Mouse (Mus musculus) adrenal gland, adult (tissue): ENCODE data around the gene Klhl28.

ENCODE experiments used
- DNase-seq, 2 experiments: peaks; one replicate each; pipeline ENCODE4 v3.0.0; 2022 to 2023; ENCODE audit warnings: low spot score in 1 of 2; ENCODE audit not compliant: inconsistent age in 2 of 2

Klhl28 gene

DNA sequence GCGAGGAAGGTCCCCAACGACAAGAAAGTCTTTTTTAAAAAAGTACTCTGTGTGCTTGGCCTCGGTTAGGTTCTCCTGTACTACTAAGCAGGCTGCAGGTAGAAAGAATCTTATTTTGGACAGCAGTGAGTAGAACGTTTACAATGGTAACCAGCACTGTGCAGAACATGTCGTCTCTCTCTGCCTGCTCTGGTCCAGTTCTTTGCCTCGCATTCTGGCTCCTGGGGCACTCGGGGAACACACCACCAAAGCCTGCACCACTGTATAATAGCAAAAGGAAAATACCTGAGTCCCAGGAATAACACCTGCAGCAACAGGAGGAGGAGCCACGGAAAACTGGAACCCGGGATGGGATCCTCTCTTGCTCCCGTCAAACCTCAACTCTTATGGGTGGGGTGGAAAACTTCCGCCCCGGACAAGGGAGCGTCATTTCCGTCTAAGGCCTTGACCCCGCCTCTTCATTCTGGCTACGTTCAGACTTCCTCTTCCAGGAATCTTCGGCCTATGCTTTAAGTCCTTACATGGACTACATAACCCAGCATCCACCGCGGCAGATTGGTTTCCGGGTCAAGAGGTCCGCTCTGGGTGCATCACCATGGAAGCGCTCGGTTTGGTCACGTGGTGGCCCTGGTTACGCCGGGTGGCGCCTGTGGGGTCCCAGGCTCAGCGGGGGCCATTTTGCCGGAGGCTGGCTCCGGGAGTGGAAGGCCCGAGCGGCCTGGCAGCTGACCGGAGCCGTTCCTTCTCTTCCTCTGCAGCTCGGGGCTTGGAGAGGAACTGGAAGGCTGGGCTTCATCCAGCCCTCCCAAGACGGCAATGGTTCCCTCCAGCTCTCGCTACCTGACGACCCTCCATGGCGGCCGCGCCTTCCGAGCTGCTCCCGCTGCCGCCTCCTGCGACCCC lies at the start of gene Klhl28, which contains the start of gene Togaram1:
Klhl28 (minus strand) TSS at position 411 of the 903 bp plus-strand sequence.
Togaram1 (plus strand) TSS at position 681 of the 903 bp plus-strand sequence.
- DNase-seq: peak; percentile 99

DNA sequence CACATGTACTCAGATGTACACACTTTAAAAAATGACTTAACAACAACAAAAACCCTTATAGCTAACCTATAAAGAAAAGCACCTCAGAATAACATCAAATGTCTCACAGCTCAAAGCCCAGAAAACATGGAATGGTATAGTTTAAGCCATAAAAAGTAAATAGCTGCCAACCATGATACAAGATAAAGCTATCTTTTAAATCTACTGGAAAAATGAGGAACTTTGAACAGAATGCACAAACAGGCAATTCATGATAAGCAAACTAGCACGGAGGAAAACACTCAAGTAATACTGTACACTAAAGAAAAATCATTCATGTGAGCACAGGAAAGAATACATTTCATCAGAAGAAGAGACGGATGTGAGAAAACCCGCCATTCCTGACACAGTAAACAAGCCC lies 42.4 kb upstream of the Klhl28 start:
- no peak for DNase-seq

DNA sequence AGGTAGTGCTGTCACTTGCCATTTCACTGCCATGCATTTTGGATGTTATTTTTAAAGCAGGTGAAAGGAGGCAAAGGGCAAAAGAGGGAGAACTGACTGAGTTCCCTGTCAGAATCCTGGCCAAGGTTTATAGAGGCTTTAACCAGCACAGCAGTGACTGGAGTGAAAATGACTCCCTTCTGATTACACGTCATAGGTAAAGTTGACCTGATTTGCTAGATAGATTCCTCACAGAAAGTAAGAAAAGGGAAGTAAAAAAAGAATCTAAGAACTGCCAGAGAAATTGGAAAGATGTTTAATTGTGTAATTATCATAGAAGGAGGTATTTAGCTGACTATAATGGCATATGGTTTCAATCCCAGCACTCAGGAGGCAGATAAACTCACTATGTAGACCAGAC lies 12.2 kb upstream of the Klhl28 start:
- DNase-seq: no peak

DNA sequence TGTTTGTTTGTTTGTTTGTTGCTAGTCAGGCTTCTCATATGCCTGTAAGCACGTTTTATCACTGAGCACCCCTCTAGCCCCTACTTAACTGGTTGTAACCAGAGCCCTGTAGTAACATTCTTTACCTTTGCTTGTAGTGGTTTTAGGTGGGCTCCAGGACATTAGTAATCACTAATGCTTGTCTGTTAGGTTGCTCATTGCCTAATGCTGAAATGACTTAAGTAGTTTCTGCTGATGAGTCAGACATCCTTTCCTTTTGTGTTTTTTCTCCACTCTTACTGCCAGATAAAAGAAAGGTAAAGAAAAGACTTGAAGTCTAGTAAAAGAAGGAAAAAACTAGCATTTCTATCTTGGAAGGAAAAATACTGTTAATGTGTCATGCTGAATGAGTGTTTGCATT lies 10.9 kb upstream of the Klhl28 start:
- peak in 1 of 2 experiments; percentile 41 for DNase-seq

DNA sequence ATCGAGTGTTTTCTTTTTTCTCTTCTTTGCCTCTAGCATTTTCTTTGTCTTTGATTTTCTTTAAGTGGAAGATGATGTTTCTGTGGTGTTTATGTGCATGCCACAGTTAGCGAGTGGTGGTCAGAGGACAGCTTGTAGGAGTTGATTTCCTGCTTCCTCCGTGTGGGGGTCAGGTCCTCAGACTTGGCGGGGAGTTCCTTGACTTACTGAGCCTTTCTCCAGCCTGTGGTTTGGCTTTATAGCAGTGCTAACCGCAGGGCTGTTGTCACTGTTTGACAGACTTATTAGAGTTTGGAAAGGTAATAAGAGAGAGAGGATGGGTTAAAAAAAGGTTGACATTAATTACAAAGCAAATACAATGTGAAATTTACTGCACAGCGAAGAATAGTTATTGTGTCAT lies 10.2 kb upstream of the Klhl28 start:
- no peak for DNase-seq

DNA sequence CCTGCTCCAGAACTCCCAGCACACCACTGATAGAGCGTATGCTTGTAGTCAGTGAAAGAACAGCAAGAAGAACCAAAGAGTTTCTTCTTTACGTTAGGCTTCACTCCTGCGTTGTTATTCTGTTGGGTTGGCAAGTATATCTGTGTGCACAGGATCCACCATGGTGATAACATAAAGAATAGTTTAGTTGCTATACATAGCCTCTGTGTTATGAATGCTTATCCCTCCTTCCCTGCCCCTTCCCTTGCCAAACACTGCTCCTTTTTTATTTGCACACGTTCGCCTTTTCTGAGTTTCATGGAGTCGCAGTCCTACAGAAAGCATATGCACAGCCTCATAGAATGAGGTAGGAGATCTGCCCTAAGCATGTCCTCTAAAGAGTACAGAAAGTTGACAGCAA lies 6.7 kb upstream of the Klhl28 start:
- DNase-seq: no peak

DNA sequence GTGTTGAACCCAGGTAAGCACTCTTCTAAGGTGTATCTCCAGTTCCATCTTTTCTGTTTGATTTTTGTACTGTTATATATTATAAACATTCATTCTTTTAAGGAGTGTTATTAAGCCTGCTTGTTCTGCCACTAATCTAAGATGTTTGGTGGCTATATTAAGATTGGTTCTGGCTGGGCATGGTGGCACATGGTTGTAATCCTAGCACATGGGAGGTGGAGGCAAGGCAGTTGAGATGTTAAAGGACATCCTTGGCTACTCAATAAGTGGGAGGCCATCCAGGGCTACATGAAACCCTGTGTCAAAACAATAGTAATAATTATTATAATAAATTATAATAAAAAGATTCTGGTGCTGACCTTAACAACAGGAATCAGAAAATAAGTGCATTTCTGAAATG lies 6.1 kb upstream of the Klhl28 start:
- no peak for DNase-seq

DNA sequence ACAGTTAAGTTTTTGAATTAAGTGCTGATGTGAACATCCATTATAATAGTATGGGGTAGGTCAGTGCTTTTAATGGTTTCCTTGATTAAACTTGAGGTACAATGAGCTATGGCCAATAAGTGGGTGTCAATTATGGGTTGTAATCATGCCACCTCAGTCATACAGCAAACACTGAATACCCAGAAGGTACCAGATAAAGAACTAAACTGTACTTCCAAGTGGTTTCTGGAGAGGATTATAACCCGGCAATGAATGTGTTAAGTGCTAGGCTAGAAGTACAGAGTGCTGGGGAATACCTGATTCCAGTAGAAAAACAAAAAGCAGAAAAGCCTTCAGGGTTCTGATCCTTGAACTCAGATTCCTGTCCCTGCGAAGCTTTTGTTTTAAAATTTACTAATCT lies 2.7 kb upstream of the Klhl28 start:
- no peak for DNase-seq

DNA sequence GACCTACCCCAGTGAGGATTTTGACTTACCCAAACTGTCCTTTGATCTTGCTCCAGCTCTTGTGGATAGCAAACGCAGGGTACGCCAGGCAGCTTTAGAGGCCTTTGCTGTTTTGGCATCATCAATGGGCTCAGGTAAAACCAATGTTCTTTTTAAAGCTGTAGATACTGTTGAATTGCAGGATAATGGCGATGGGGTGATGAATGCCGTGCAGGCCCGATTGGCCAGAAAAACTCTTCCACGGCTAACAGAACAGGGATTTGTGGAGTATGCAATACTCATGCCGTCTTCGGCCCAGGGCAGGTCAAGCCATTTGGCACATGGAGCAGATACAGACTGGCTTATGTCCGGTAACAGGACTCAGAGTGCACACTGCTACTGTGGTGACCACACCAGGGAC lies 2.1 kb upstream of the Klhl28 start:
- DNase-seq: peak; percentile 25 to 74

DNA sequence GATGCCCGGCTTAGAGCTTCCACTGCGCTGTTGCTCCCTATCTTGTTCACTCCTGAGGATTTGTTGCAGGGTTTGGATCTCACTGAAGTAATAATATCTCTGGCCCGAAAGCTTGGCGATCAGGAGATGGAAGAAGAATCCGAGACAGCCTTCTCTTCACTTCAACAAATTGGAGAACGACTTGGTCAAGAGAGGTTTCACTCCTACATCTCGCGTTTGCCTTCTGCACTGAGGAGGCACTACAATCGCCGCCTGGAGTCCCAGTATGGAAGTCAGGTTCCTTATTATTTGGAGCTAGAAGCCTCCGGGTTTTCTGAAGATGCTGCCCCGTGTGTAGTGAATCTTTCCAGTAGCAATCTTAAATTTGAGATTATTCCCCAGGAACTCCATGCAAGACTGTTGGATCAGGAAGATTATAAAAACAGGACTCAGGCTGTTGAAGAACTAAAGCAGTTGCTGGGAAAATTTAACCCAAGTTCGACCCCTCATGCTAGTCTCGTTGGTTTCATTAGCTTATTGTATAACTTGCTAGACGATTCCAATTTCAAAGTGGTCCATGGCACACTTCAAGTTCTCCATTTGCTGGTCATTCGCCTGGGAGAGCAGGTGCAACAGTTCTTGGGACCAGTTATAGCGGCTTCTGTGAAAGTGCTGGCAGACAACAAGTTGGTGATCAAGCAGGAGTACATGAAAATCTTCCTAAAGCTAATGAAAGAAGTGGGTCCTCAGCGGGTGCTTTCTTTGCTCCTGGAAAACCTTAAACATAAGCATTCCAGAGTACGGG lies 1.5 kb upstream of the Klhl28 start:
- DNase-seq: peak in 1 of 2 experiments; percentile 20

DNA sequence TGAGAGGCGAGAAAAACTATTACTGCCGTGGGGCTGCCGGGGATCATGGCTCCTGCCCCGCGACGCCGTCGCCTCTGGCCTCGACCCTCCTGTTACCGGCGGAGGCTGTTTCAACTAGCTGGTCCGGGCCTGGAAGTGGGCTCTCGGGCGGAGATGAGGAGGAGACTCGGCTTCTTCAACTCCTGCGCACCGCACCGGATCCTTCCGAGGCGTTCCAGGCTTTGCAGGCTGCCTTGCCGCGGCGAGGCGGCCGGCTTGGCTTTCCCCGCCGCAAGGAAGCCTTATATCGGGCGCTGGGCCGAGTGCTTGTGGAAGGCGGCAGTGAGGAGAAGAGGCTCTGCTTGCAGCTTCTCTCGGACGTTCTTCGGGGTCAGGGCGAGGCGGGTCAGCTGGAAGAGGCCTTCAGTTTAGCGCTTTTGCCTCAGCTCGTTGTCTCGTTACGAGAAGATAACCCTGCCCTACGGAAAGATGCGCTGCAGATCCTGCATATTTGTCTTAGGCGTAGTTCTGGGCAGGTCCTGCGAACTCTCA lies 832 bp upstream of the Klhl28 start:
- peak; percentile 63 to 85 for DNase-seq

DNA sequence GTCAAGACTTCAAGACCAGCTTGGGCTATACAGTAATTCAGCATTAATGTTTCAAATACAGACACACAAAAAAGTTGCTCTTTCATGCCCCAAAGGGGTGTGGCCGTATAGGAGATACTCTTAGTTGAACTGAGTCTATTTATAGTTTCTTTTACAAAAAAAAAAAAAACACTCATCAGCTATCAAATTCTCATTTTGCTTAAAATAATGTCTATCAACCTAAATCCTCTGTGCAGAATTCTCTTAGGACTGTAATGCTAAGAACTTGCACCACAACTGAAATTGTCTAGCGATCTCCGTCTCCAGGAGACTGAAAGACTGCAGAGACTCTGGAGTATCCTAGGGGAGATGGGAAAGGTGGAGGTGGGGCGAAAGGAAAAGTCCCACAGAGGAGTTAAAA lies 774 bp downstream of the Klhl28 start:
- DNase-seq: peak in 1 of 2 experiments; percentile 10

DNA sequence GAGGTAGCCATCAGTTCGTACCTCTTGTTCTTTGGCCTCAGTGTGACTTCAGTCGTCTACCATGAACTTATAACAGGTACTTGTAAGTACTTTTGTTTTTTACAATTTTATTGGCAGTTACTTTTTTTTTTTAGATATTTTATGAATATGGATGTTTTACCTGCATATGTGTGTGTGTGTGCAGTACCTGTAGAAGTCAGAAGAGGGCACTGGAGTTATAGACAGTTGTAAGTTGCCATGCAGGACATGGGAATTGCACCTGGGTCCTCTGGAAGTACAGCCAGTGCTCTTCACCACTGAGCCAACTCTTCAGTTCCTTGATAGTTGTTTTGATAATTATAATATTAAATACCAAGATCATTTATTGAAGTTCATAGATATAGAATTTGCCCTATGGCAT lies 27.8 kb downstream of the Klhl28 start:
- DNase-seq: peak in 1 of 2 experiments; percentile 57

DNA sequence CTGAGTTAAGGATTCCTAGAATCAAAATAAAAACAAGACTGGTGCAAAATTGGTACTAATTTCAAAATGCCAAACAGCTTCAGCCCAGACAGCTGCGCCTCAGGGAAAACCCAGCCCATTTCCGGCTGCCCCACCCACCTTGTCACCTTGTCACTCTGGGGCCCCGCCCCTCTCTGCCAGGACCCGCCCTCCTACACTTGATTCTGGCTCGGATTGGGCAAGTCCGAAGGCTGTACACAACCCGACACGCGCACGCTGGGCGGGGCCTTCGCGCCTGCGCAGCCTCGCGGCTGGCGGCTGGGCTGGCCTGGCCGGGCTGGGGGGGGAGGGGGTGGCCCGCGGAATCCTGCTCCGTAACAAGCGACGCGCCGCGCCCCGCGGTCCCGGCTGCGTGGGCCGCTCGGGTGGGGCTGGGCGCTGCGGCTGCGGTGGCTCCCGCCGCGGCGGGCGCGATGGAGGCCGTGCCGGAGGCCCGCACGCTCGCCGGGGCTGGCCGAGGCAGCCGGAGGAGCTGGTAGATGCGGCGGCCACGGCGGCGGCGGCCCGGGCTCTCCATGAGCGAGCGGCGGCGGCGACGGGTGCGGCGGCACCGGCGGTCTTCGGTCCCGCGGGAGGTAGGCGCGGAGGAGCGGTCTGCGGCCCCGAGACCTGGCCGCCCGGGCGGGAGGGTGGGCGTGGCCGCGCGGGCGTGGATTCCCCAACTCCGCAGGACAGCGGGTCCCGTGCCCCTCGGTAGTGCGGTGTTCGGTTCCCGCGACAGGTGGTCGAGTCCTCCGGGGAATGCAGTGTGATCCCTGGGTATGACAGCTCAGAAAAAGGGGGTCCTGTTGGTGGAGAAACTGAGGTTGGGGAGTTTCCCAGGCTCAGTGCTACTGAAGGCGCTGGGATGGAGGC lies 47.5 kb downstream of the Klhl28 start, which contains the start of gene Gm527:
Gm527 (plus strand) TSS at position 329 of the 894 bp plus-strand sequence.
- DNase-seq: peak; percentile 96 to 97

DNA sequence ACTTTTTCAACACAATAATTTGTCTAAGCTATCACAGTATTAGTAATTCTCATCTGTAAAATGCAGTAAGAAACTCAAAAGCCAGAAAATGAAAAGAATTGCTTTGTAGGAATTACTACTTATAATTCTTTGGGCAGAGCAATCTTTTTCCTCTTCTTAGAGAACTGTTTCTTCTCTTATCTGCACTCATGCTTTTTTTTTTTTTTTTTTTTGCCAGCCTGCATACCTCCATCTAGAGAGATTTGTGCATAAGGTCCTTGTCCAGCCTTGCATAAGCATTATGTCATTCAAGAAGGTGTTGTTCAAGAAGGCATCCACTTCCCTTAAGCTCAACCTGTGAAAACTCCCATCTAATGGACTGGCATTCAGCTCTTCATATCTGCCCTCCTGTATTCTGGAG lies 48.6 kb downstream of the Klhl28 start:
- DNase-seq: no peak

DNA sequence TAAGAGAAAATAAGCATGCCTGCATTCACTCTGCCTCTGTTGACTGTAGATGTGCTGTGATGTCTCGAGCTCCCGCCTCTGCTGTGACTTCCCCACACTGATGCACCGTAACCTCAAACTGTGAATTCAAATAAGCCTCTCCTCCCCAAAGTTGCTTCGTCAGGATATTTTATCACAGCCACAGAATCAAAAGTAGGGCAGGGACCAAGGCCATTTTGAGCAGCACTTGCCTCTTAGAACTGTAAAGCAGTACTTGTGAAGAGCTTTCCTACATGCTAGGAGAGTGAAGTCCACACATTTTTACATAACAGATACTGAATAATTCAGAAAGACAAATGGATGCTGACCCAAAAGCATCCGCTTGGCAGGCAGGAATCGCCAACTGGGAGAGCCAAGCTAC lies 52.3 kb downstream of the Klhl28 start:
- peak in 1 of 2 experiments; percentile 36 for DNase-seq

DNA sequence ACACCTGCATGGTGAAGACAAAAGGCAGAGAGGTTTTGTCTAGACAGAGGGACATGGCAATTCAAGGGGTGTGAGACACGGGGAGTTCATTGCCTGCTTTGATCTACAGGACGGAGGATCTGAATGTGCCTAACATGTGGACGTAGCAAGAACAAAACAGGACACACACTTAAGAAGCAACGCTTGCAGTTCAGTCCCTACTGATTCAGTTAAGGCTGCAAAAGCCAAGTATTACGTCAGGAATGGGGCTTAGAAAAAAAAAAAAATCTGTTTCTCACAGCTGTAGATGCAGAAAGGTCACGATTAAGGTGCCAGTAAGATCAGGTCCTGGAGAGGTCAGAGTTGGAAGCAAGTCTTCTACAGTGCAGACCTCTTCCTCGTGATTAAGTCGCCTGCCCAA lies 62.1 kb downstream of the Klhl28 start:
- DNase-seq: no peak

DNA sequence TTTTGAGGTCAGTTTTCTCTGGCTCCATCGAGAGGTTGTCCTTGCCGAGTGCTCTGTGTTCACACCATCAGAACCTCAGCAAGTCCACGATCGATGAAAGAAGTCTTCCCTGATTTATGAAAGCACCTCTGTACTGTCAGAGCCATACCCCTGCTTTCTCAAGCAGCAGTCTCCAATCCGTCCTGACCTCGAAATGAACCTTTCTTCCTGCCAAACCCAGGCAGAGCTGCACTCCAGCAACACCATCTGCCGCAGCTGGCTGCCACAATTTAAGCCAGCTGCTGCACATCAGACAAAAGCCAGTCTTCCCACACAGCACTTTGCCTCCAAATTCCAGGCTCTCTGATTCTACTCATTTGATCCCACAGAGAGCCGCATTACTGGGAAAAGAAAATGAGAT lies 62.8 kb downstream of the Klhl28 start:
- peak in 1 of 2 experiments; percentile 21 for DNase-seq

DNA sequence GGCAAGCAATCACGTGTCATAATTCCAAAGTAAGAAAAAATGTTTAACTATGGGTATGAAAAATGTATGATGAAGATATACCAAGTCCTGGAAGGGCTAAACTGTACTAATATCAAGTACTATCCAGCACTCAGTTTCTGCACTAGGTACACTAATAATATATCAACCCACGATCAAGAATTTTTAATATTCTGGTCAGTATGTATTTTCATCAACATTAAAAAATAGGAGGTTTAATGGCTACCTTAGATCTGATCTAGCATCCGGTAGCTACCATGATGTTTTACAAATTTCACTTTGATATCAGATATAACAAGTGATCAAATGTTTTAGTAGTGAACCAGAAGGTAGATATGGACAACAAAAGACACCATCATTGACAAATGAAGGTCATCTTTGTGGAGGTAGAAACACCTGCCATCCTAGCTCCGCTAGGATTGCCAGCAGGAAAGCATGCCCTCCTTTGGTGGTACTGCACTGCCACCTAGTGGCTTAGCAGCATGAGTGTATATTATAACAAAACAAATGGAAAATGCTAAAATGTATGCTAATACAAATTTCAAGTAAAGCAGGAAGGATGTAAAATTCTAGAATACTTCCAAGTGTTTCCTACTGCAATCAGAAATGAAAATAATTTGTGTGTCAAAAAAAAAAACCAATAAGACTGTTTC lies 68.1 kb downstream of the Klhl28 start:
- peak; percentile 20 to 77 for DNase-seq
